Mouse (Mus musculus) midbrain, embryonic 16.5 days (tissue): ENCODE measurements at regions not wholly inside any gene's neighbourhood (a gene's known extent, or its start where the extent isn't known, plus 50 kb on each side); places are given as distances from the start of the nearest gene placed in this dataset.

Experiments
- ATAC-seq: fragments of 200-750 bp; cut with Nextera tagmentation; 2 replicates; pipeline ENCODE4 v1.8.0; 2017; ENCODE audit warnings: moderate TSS enrichment
- H3K27ac ChIP-seq: fragments of 300-500 bp; sonication (generic); 2 replicates; pipeline ENCODE4 v1.5.1; 2014; ENCODE audit warnings: mild to moderate bottlenecking, low read length, mixed read lengths
- H3K27me3 ChIP-seq: fragments of 300-500 bp; sonication (generic); 2 replicates; pipeline ENCODE4 v1.6.1; 2014; ENCODE audit warnings: low read depth, low read length, mixed read lengths; ENCODE audit not compliant: control insufficient read depth, insufficient read depth
- H3K36me3 ChIP-seq: fragments of 300-500 bp; sonication (generic); 2 replicates; pipeline ENCODE4 v1.6.1; 2014; ENCODE audit warnings: mild to moderate bottlenecking, low read length, moderate library complexity, mixed read lengths; ENCODE audit not compliant: control insufficient read depth, insufficient read depth
- H3K4me1 ChIP-seq: fragments of 300-500 bp; sonication (generic); 2 replicates; pipeline ENCODE4 v1.6.1; 2014; ENCODE audit warnings: mild to moderate bottlenecking, low read length, mixed read lengths; ENCODE audit not compliant: control insufficient read depth, insufficient read depth
- H3K4me2 ChIP-seq: fragments of 300-500 bp; sonication (generic); 2 replicates; pipeline ENCODE4 v1.6.1; 2014; ENCODE audit warnings: mild to moderate bottlenecking, low read length, mixed read lengths
- H3K4me3 ChIP-seq: fragments of 300-500 bp; sonication (generic); 2 replicates; pipeline ENCODE4 v1.5.1; 2014; ENCODE audit warnings: low read depth, mild to moderate bottlenecking, low read length, moderate library complexity, mixed read lengths
- H3K9ac ChIP-seq: fragments of 300-500 bp; sonication (generic); 2 replicates; pipeline ENCODE4 v1.6.1; 2014; ENCODE audit warnings: low read depth, low read length, mixed read lengths
- H3K9me3 ChIP-seq: fragments of 300-500 bp; sonication (generic); replicated peaks from 2 replicates; pipeline ENCODE4 v1.6.1; 2014; ENCODE audit warnings: mild to moderate bottlenecking, low read length, mixed read lengths; ENCODE audit not compliant: control insufficient read depth, poor library complexity, severe bottlenecking
- WGBS: fragments of 180-500 bp; shearing (Covaris S2); extraction: QIAGEN DNeasy Blood & Tissue Kit; methylation state at CpG from one replicate; pipeline ENCODE4 v1.1.7; 2014; 5-methylcytosine and 5-hydroxymethylcytosine counted together

- ATAC-seq: no peak
- H3K4me1 ChIP-seq: peaks cover 35% of the 10 kb centered on the region
- H3K36me3 ChIP-seq: no peaks in the 10 kb centered on the region
- no peak overlapping the region for H3K4me2 ChIP-seq
- no peak overlapping the region for H3K27ac ChIP-seq
- H3K9me3 ChIP-seq: no peaks in the 10 kb centered on the region
- no peak overlapping the region for H3K4me3 ChIP-seq
- WGBS: 85% methylated on average over 3 of the region's 3 CpGs
- no peak overlapping the region for H3K9ac ChIP-seq
- no peaks in the 10 kb centered on the region for H3K27me3 ChIP-seq
These were observed 308.1 kb upstream of the Id4 start for GRCm38 (mm10) chr13:47952946-47953345.

GRCm38 (mm10) chr13:47953776-47954175 lies 307.3 kb upstream of the Id4 start:
- Histone ChIP-seq H3K4me1 (peaks cover 28% of the 10 kb centered on the region), H3K27me3 (no peaks in the 10 kb centered on the region), H3K27ac (no peak overlapping the region), H3K9me3 (no peaks in the 10 kb centered on the region), H3K4me3 (no peak overlapping the region), H3K4me2 (no peak overlapping the region), H3K36me3 (no peaks in the 10 kb centered on the region), H3K9ac (no peak overlapping the region)
- WGBS: 55% methylated on average over 7 of the region's 7 CpGs
- no peak for ATAC-seq

- no peak for ATAC-seq
- 56% methylated on average over 10 of the region's 10 CpGs for WGBS
- Histone ChIP-seq H3K27ac (peak overlapping the region; percentile 72), H3K9me3 (no peaks in the 10 kb centered on the region), H3K9ac (no peak overlapping the region), H3K4me3 (no peak overlapping the region), H3K36me3 (no peaks in the 10 kb centered on the region), H3K4me2 (no peak overlapping the region), H3K27me3 (no peaks in the 10 kb centered on the region), H3K4me1 (peaks cover 25% of the 10 kb centered on the region)
These were observed 305.5 kb upstream of the Id4 start for GRCm38 (mm10) chr13:47955504-47955903.

GRCm38 (mm10) chr13:47957662-47958061 lies 303.4 kb upstream of the Id4 start:
- Histone ChIP-seq H3K4me2 (no peak overlapping the region), H3K27me3 (no peaks in the 10 kb centered on the region), H3K4me3 (no peak overlapping the region), H3K36me3 (no peaks in the 10 kb centered on the region), H3K4me1 (peaks cover 14% of the 10 kb centered on the region), H3K9ac (no peak overlapping the region), H3K27ac (no peak overlapping the region), H3K9me3 (no peaks in the 10 kb centered on the region)
- peak; percentile 64; the same call in 1 of the 2 replicates for ATAC-seq
- 63% methylated on average over 11 of the region's 11 CpGs for WGBS

GRCm38 (mm10) chr13:47974216-47974615 lies 286.8 kb upstream of the Id4 start:
- Histone ChIP-seq H3K9me3 (no peaks in the 10 kb centered on the region), H3K27me3 (no peaks in the 10 kb centered on the region), H3K4me3 (no peak overlapping the region), H3K9ac (0 out of 2 replicates have a peak overlapping the region, but pooled peaks have one; percentile 30), H3K4me1 (no peaks in the 10 kb centered on the region), H3K4me2 (no peak overlapping the region; the same call in 1 of the 2 replicates), H3K36me3 (no peaks in the 10 kb centered on the region), H3K27ac (no peak overlapping the region)
- 48% methylated on average over 12 of the region's 12 CpGs for WGBS
- no peak for ATAC-seq

GRCm38 (mm10) chr13:47974756-47975515 lies 286.1 kb upstream of the Id4 start:
- Histone ChIP-seq H3K9ac (no peak overlapping the region), H3K36me3 (no peaks in the 10 kb centered on the region), H3K27me3 (no peaks in the 10 kb centered on the region), H3K9me3 (no peaks in the 10 kb centered on the region), H3K27ac (no peak overlapping the region), H3K4me1 (no peaks in the 10 kb centered on the region), H3K4me2 (no peak overlapping the region; the same call in 1 of the 2 replicates), H3K4me3 (no peak overlapping the region)
- WGBS: 88% methylated on average over 16 of the region's 16 CpGs
- no peak for ATAC-seq

- Histone ChIP-seq H3K27me3 (no peaks in the 10 kb centered on the region), H3K9ac (no peak overlapping the region), H3K9me3 (no peaks in the 10 kb centered on the region), H3K4me2 (no peak overlapping the region), H3K4me1 (no peaks in the 10 kb centered on the region), H3K27ac (no peak overlapping the region), H3K36me3 (no peaks in the 10 kb centered on the region), H3K4me3 (no peak overlapping the region)
- 11% methylated on average over 5 of the region's 5 CpGs for WGBS
- ATAC-seq: no peak
These were observed 262.5 kb upstream of the Id4 start for GRCm38 (mm10) chr13:47998495-47998894.

GRCm38 (mm10) chr13:47999399-47999798 lies 261.6 kb upstream of the Id4 start:
- H3K9ac ChIP-seq: no peak overlapping the region
- no peaks in the 10 kb centered on the region for H3K9me3 ChIP-seq
- no peak for ATAC-seq
- no peak overlapping the region for H3K4me2 ChIP-seq
- H3K4me3 ChIP-seq: no peak overlapping the region
- 42% methylated on average over 4 of the region's 4 CpGs for WGBS
- H3K27me3 ChIP-seq: no peaks in the 10 kb centered on the region
- no peaks in the 10 kb centered on the region for H3K36me3 ChIP-seq
- H3K4me1 ChIP-seq: no peaks in the 10 kb centered on the region
- peak overlapping the region; percentile 8; the same call in 1 of the 2 replicates for H3K27ac ChIP-seq

GRCm38 (mm10) chr13:48003126-48003525 lies 257.9 kb upstream of the Id4 start:
- no peak overlapping the region for H3K4me3 ChIP-seq
- H3K27me3 ChIP-seq: no peaks in the 10 kb centered on the region
- no peaks in the 10 kb centered on the region for H3K9me3 ChIP-seq
- no peak overlapping the region for H3K9ac ChIP-seq
- 91% methylated on average over 4 of the region's 4 CpGs for WGBS
- H3K36me3 ChIP-seq: no peaks in the 10 kb centered on the region
- H3K27ac ChIP-seq: no peak overlapping the region
- H3K4me1 ChIP-seq: no peaks in the 10 kb centered on the region
- ATAC-seq: no peak
- H3K4me2 ChIP-seq: no peak overlapping the region
